Mouse (Mus musculus): Measurements from ENCODE around the gene Senp3.
"Not testable (repeated sequence)": the region's sequence is repeated elsewhere in the genome, so short reads cannot be mapped to it uniquely, and the experiment has no call there.

The Senp3 gene

DNA sequence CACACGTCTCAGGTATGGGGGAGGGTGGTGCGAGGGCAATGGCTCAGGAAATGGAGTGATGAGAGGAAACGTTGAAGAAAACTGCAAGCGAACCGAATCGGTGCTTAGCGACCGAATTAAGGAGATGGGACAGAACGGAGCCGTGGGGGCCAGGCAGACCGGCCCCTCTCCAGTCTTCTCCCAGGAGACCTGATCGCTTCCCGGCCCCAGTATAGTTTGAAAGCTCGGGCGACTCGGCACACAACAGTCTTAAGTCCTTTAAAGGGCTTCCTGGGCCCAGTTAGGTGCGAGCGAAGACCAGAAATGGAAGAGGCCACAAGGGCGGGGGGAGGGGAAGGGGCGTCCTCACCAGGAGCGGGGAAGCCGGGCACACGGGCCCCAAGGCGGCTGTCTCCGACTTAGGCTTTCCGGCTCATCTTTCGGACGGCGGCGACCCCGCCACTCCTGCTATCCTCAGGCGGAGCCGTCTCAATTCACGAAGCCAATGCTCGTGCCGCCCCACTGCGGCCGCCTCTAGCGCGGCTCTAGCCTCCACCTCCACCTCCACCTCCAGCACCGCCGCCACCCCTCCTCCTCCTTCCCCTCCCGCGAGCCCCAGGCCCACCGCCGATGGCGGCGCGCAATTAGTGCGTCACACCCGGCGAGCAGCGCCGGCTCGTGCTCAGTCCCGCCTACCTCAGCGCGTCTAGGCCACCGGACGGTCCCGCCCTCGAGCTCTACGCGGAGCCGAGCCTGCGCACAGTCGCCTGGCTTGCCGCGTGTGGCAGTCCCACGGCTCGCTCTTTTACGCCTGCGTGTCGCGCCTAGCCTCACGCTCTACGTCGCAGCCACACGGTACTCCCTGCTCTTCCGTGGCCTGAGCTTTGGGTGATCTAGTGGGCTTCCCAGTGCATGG, at the start of gene Senp3:
TSS of gene Senp3 (minus strand) at position 771 of the 895 bp plus-strand sequence.
- peak; percentile 94 for DNase-seq

DNA sequence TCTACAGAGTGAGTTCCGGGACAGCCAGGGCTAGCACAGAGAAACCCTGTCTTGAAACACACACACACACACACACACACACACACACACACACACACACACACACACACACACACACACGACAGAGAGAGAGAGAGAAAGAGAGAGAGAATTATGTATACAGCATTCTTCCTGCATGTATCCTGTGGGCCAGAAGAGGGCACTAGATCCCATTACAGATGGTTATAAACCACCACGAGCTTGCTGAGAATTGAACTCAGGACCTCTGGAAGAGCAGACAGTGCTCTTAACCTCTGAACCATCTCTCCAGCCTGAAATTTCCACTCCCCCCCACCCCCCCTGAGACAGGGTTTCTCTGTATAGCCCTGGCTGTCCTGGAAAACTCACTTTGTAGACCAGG, 49.5 kb upstream of the Senp3 start:
- DNase-seq, result not testable (repeated sequence)

DNA sequence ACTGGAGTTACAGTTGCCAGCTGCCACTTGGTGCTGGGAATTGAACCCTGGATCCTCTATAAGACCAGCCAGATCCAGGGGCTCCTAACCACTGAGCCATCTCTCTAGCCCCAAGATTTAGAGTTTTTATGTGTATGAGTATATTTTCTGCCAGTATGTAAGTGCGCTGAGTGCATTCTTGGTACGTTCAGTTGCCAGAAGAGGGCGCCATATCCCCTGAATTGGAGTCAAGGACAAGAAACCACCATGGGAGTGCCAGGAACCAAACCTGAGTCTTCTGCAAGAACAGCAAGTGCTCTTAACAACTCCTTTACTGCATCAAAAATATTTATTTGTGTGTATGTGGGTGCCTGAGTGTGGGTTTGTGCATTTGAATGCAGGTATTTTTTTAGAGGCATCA, 47.2 kb upstream of the Senp3 start:
- DNase-seq, result peak; percentile 53

DNA sequence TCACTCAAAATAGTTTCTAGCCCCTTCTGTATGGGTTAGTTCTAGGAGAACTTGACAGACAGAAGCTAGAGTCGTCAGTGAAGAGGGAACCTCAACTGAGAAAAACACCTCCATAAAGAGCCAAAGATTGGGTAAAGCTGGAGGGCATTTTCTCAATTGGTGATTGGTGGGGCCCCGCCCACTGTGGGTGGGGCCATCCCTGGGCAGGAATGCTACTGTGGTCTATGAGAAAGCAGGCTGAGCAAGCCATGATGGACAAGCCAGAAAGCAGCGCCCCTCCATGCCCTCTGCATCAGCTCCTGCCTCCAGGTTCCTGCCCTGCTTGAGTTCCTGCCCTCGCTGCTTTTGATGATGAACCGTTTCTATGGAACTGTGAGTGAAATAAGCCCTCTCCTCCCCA, 44.1 kb upstream of the Senp3 start:
- no peak for DNase-seq

DNA sequence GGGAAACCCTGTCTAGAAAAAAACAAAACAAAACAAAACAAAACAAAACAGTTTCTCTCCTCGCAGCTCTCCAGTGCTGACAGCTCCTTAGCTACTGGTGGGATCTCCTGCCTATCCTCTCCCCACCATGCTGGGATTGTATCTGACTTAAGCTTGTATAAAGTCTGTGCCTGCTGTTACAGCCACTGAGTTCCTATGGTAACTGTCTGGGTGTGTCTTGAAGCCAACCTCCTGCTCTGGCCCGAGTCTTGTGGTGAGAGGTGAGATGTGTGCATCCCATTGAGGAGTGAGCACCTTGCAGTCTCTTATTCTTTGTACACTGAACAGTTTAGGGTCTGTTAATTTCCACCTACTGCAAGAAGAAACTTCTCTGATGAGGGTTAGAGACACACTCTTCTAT, 41.2 kb upstream of the Senp3 start:
- no peak for DNase-seq

DNA sequence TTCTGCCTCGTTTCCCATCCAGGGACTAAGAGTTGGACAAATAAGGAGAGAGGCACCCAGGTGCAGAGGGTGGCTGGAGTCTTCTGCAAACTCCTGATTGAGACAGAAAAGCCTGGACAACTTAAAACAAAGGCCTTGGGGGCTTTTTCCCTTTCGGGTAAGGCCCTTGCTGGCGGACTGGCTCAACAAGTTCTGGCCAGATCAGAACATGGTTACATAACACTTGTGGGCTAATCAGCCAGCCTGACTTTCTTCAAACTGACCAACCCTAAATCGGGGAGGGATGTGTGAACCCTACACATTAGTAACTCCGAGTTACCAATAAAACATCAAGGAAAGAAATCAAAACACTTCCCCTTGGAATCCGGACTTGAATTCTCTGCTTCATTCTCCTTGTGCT, 39.0 kb upstream of the Senp3 start:
- no peak for DNase-seq

DNA sequence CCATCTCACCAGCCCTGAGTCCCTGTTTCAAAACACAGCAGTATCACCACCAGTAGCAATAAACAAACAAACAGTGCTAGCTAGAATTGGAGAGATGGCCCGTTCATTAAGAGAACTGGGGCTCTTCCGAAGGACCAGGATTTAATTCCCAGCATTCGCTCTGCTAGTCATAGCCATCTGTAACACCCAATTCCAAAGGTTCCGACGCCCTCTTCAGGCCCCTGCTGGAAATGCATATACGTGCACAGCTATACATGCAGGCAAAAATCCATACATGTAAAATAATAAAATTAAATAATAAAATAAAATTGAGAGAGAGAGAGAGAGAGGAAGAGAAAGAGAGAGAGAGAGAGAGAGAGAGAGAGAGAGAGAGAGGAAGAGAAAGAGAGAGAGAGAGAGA, 37.5 kb upstream of the Senp3 start:
- DNase-seq, result no peak

DNA sequence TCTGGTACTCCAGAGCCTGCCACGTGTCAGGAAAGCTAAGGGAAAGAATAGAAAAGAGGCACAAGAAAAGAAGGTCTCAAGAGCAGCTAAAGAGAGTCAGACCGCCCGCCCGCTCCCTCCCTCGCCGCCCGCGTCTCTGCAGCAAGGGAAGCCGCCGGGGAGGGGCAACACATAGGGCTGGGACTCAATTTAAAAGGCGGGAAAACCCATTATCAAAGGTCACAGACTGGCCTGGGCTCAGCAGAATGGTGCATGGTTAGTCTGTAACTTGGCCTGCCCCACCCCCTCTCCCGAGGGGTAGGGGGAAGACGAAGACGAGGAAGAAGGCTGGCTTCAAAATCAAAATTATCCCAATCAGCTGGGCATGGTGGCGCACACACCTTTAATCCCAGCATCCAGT, 36.8 kb upstream of the Senp3 start:
- peak; percentile 26 for DNase-seq

DNA sequence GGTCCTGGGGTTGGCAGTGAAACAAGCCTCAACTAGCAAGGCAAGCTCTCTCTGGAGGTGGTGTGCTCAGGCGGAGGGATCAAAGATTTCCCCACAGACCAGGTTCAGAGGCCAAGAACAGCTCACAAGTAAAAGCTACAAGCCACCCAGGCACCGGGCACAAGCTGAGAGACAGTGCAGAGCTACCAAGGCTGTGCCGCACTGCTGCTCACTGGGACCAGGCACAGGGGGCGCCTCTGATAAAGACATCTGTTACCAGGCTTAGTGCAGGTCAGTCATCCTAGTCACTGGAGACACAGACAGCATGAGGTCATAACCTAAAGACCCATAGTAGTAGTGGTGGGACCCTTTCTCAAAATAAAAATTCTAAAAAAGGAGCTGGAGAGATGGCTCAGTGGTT, 35.1 kb upstream of the Senp3 start:
- DNase-seq, result no peak

DNA sequence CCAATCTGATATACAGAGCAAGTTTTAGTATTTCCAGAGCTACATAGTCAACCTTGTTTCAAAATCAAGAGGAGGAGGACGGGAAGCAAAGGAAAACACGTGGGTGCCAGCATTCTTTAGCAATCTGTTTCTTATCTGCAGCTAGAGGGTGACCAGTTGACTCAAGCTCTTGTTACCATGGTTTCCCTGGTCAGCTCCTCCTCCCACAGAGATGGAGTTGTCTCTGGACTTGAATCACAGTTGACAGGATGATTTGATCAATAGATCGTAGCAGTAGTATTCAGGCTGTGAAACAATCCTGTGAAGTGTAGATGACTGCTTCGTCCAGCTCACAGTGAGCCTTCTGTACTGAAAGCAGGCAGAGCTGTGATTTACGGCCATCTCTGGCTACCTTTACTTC, 34.0 kb upstream of the Senp3 start:
- DNase-seq, result no peak

DNA sequence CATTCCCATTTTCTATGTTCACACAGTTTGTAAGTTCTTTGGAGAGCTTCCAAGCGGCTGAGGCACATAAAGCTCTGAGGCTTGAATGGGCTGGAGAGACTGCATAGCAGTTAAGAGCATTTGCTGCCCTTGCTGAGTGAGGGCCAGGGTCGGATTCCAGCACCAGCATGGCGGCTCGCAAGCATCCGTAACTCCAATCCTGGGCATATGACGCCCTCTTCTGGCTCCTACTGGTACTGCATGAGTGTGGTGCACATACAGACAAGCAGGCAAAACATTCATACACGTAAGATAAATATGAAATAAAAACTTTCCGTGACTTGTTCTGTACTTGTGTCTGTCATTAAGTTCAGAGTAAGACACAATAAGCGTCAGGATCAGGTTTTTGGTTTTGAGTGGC, 33.6 kb upstream of the Senp3 start:
- DNase-seq, result peak; percentile 58

DNA sequence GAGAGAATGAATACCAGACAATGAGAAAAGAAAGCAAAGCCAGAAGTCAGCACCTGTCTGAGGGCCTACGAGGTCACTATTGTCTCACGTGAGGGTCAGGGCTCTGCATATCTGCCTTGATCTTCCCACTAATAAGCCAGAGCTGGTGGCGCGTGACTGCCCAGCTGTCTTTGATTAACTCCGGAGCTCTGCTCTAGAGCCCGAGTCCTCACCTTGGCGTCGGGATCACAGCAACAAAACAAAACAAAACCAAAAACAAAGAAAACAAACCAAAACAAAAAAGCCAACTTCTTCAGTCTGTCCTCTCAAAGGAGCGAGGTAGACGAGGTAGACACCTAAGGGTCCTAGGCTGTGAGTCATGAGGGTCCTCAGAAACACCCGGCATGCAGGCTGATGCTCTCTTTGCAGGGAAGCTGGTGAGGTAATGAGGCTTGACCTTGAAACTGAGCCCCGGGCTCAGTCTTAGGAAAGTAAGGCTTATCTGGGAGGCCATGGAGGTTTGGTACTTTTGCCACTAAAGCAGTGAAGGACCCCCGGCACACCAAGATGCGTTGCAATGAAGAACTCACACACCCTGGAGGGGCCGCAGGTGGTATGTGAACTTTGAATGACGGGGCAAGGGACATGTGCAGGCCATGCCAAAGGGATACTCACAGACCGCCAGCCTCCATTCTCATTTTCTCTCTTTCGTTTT, 32.9 kb upstream of the Senp3 start:
- DNase-seq, result peak; percentile 79

DNA sequence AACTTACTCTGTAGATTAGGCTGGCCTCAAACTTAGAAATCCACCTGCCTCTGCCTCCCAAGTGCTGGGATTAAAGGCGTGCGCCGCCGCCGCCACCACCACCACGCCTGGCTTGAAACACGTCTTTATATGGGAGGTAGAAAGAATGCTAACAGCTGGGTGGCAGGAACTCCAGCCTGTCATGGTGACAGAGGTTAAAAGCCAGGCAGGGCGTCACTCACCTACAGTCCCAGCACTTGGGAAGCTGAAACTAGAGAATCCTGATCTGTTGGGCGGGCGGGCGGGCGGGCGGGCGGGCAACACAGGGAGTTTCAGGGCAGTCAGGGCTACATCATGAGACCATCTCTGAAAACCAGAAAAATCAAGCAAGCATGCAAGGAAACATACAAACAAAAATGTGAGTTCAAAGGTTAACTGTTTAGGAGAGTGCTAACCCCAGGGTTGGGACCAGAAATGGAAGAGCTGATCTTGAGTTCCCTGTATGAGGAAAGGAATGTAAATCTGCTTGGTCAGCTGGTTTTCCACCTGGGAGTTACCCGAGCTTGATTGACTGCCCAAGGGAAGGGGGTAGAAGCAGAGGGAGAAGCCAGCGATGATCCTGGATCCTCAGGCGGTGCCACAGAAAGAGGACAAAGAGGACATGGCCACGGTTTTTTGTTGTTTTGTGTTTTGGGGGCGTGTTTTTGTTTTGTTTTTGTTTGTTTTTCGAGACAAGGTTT, 31.2 kb upstream of the Senp3 start:
- DNase-seq, result peak; percentile 41

DNA sequence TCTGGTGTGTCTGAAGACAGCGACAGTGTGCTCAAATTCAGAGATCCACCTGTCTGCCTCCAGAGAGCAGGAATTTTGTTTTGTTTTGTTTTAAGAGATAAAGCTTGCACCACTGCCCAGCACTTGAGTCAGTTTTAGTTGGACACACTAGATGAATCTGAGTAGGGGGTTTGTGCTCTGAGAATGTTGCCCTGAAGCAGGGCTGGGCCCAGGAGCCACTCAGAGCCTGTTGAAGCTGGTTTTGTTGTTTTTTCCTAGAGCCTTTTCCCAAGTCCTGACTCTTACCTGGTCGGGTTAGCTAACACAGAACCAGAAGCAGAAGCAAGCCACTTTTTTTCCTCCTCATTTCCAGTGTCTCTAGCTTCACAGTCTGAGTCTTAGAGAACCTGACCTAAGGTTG, 29.2 kb upstream of the Senp3 start:
- no peak for DNase-seq

DNA sequence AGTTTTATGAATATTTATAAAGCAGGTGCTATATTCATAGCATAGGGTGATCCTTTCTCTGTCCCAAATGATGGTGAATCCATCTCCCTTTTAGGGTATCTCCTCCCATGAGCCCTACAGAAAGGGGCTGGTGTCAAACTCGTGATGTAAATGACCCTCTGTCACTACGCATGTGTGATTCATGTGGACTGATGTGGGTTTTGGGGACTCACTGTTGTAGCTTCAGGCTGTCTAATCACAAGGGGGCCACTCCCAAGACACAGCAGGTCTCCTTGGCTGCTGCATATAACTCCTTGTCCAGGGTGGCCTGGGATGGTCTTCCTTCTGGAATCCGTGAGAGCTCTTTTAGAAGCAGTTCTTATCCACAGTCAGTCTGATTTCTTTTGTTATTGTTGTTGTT, 28.6 kb upstream of the Senp3 start:
- DNase-seq, result no peak

DNA sequence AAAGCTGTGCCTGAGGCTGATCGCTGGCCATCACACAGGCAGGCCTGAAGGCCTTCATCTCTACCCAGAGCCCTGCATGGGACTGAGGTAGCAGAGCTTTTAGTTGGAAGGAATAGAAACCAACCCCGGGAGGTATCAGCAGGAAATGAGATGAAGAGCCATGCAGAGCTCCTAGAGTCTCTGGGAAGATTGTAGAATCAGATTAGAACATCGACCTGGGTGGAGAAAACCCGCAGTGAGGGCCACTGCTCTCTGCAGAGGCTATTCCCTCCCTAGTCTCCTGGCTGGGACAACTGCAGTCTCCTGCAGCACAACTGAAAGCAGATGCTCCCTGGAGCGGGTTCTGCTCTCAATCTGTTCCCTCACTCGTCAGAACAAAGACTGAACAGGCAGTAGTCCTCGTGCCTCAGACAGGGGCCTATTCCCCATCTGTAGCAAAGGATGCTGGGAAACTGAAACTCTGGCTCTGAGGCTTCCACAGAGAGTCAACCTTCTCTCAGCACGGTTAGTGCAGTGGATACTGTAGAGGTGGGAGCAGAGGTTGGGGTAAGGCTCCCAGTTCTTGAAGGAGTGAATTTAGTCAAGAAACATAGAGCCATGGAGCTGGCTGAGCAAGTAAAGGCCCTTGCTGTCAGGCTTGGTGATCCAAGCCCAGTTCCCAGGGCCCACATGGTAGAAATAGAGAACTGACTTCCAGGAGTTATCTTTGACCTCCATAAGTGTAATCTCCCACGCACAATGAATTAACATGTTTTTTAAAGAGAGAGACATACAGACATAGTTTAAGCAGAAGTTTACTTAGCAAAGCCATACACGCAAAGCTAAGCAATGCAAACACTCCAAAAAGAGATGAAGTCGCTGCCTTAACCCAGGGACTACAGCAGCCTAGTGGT, 27.9 kb upstream of the Senp3 start:
- no peak for DNase-seq

DNA sequence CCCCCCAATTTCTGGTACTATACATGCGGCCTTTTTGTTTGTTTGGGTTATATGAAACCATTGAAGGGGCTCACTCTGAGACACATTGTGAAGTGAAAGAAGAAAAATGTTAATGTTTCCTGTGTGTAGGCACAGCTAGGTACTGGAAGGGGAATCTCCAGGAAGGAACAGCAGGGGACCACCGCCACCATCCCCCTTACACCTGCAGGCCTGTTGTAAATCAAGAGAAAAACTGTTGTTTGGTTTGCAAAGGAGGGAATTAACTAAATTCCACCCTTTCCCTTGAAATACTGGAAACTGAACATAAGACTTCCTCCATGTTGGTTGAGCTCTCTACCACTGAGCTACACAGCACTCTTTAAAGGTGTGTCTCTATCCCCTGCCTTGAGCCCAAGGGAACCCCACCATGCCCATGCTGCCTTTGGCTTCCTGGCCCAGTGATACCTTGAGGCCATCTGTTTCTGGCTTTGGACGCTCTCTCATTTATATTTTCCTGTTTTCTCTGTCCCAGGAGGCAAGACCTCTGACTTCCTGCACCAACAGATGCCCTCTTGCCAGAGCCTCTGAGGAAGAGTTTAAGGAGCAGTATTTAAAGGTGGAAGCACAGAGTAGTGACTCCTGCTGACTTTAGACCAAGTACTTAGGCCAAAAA, 26.9 kb upstream of the Senp3 start:
- DNase-seq, result no peak

DNA sequence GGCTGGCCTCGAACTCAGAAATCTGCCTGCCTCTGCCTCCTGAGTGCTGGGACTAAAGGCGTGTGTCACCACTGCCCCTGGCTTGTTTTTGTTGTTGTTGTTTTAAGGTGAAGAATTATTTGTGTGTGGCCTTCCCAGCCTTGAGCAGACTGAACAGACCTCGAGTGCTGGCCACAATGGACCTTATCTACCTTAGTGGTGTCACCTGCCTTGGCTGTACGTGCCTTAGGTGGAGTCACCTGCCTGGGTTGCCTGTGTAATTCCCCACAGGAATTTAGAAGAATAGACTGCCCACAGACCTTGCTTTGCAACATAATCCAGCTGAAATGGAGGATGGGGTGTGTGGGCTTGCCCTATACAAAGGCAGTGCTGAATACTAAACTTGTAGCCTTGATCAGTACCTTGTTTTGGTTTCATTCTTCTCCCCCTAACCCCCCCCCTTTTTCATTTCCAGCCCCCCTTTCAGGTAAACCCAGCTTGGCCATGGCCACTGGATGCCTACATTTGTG, 26.0 kb upstream of the Senp3 start:
- no peak for DNase-seq

DNA sequence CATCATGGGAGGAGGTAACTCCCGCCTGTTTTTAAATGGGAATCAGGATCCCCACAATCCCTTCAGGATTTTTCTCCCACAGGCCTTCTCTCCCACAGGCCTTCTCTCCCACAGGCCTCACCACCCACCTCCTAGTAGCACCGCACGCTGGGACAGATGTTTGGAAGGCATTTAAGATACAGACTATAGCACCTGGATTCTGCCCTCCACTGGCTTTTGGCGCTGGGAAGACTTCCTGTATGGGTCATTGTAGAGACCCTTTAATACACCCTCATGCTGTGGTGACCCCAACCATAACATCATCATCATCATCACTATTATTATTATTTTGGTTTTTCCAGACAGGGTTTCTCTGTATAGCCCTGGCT, 25.6 kb upstream of the Senp3 start:
- no peak for DNase-seq

DNA sequence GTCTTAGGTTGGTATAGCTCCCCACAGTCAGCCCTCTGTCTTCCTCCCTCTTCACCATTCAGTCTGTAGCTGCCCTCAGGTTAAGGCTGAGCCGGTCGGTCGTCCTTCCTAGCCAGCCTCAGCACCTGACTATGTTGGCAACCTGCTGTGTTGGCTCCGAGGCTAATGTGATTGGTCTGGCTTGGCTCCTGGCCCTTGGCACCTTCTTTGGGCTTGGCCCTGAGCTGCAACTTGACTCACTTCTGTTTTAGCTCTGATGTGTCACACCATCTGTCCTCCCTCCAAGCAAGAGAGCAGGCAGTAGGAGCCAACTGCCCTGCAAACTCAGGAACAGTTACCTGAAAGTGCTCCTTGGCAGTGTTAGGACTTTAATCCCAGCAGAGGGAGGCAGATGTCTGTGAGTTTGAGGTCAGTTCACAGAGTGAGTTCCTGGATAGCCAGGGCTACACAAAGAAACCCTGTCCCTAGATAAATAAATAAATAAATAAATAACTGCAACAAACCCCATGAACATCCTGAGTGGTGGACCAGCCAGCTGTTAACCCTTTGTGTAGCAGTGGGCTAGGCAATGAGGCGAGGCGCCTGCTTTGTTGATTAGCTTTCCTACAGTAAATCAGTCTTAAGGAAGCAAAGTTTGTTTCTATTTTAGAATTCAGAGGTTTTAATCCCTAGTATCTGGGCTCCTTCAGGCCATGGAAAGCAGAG, 25.0 kb upstream of the Senp3 start:
- peak; percentile 93 for DNase-seq

DNA sequence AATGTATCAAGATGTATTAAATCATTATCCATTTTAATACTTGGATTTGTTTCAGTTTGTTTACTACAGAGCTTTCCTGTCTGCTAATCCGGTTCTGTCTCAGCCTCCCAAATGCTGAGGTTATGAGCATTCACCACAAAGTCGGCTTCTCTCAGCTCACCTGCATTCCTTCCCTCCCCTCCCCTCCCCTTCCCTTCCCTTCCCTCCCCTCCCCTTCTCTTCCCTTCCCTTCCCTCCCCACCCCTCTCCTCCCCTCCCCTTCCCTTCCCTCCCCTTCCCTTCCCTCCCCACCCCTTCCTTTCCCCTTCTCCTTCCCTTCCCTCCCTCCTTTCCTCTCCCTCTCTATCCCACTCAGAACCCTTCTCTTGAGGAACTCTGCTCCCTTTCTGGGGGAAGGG, 22.7 kb upstream of the Senp3 start:
- no peak for DNase-seq

Measured in kidney, adult 11 months (tissue).